Mouse (Mus musculus) stomach, embryonic 15.5 days (tissue): ENCODE results near the gene Htr1a. TPM values are rescaled to one million over a fixed set of nuclear protein-coding genes. Genes with fewer than 3 reads are reported as not detected.

Experiments used
- polyA plus RNA-seq: library from polyadenylated mRNA; unstranded; fragments of >200 nt; fragmentation: Nextera tagmentation; extraction: Ambion mirVana; gene quantifications from 2 replicates; pipeline ENCODE4 v1.2.1, GENCODE M21; 2015

The Htr1a gene
- polyA plus RNA-seq, 1 experiment from 2014 or later, result 0.05 TPM

Other genes with a start within 250 kb of the Htr1a start
- 2.9 and 3.4 TPM in 2 replicates for gene Rnf180, start 148.8 kb upstream of the Htr1a start, polyA plus RNA-seq